Mouse (Mus musculus) erythroblast, embryonic 14.5 days (primary cell): Measurements from ENCODE around the gene S1pr4. TPM values are rescaled to one million over a fixed set of nuclear protein-coding genes. Genes with fewer than 3 reads are reported as not detected.

Experiments used
- H3K27me3 ChIP-seq: 2 replicates; pipeline ENCODE4 v1.6.1; 2012; ENCODE audit warnings: inconsistent platforms; ENCODE audit not compliant: control insufficient read depth
- H3K36me3 ChIP-seq: 2 replicates; pipeline ENCODE4 v1.6.1; 2012; ENCODE audit warnings: mild to moderate bottlenecking, inconsistent platforms; ENCODE audit not compliant: control insufficient read depth
- H3K4me1 ChIP-seq: 2 replicates; pipeline ENCODE4 v1.6.1; 2012; ENCODE audit warnings: inconsistent platforms; ENCODE audit not compliant: control insufficient read depth
- H3K4me3 ChIP-seq: replicated peaks from 2 replicates; pipeline ENCODE3; 2012; ENCODE audit warnings: moderate library complexity, mild to moderate bottlenecking, inconsistent platforms
- H3K9me3 ChIP-seq: 2 replicates; pipeline ENCODE4 v1.6.1; 2012; ENCODE audit warnings: low read length, inconsistent platforms, mixed read lengths; ENCODE audit not compliant: control insufficient read depth
- GATA1 ChIP-seq: IDR thresholded peaks from 2 replicates; pipeline ENCODE4 v1.6.1; 2012; ENCODE audit warnings: low read length, inconsistent platforms, mixed read lengths
- TAL1 ChIP-seq: IDR thresholded peaks from 3 replicates; pipeline ENCODE4 v1.6.1; 2012; ENCODE audit warnings: low read length, inconsistent platforms, mixed read lengths
- polyA plus RNA-seq: library from polyadenylated mRNA; stranded (reverse); fragments of >175 nt; gene quantifications from 2 replicates; pipeline ENCODE4 v1.2.3, GENCODE M21; 2012

S1pr4 gene
- polyA plus RNA-seq, 1 experiment: 0.04 TPM

GRCm38 (mm10) chr10:81488081-81488480 lies 11.9 kb downstream of the S1pr4 start:
- Histone ChIP-seq H3K4me1 (peaks cover 10% of the 10 kb centered on the region), H3K4me3 (no peak overlapping the region), H3K27me3 (no peaks in the 10 kb centered on the region), H3K9me3 (no peaks in the 10 kb centered on the region), H3K36me3 (peaks cover 70% of the 10 kb centered on the region)
- no peak for TF ChIP-seq GATA1
- no peak for TF ChIP-seq TAL1

GRCm38 (mm10) chr10:81486496-81486895 lies 13.4 kb downstream of the S1pr4 start:
- no peak for TF ChIP-seq GATA1
- no peak for TF ChIP-seq TAL1
- Histone ChIP-seq H3K9me3 (no peaks in the 10 kb centered on the region), H3K27me3 (peaks cover 16% of the 10 kb centered on the region), H3K4me1 (peaks cover 18% of the 10 kb centered on the region), H3K36me3 (peaks cover 54% of the 10 kb centered on the region), H3K4me3 (no peak overlapping the region)

GRCm38 (mm10) chr10:81485479-81486018 lies 14.4 kb downstream of the S1pr4 start:
- TF ChIP-seq TAL1 (no peak), GATA1 (no peak)
- peaks cover 18% of the 10 kb centered on the region for H3K4me1 ChIP-seq
- H3K9me3 ChIP-seq: no peaks in the 10 kb centered on the region
- peaks cover 45% of the 10 kb centered on the region for H3K36me3 ChIP-seq
- H3K4me3 ChIP-seq: no peak overlapping the region
- H3K27me3 ChIP-seq: peaks cover 25% of the 10 kb centered on the region

- H3K27me3 ChIP-seq: peaks cover 30% of the 10 kb centered on the region
- peaks cover 40% of the 10 kb centered on the region for H3K36me3 ChIP-seq
- TF ChIP-seq TAL1: no peak
- no peak for TF ChIP-seq GATA1
- H3K4me1 ChIP-seq: peaks cover 18% of the 10 kb centered on the region
- H3K9me3 ChIP-seq: no peaks in the 10 kb centered on the region
- no peak overlapping the region for H3K4me3 ChIP-seq
Observed at GRCm38 (mm10) chr10:81485060-81485449, 14.9 kb downstream of the S1pr4 start.

- Histone ChIP-seq H3K36me3 (peaks cover 35% of the 10 kb centered on the region), H3K27me3 (peaks cover 34% of the 10 kb centered on the region), H3K9me3 (no peaks in the 10 kb centered on the region), H3K4me1 (peaks cover 18% of the 10 kb centered on the region), H3K4me3 (no peak overlapping the region)
- no peak for TF ChIP-seq GATA1
Observed at GRCm38 (mm10) chr10:81484441-81485059, 15.4 kb downstream of the S1pr4 start.

- TF ChIP-seq TAL1 (no peak), GATA1 (no peak)
- Histone ChIP-seq H3K4me1 (peaks cover 18% of the 10 kb centered on the region), H3K27me3 (peaks cover 34% of the 10 kb centered on the region), H3K9me3 (no peaks in the 10 kb centered on the region), H3K36me3 (peaks cover 30% of the 10 kb centered on the region), H3K4me3 (no peak overlapping the region)
Observed at GRCm38 (mm10) chr10:81483983-81484382, 15.9 kb downstream of the S1pr4 start.

GRCm38 (mm10) chr10:81482533-81482889 lies 17.4 kb downstream of the S1pr4 start, which contains the start of gene Celf5:
Celf5 (minus strand) TSS chr10:81482709.
- Histone ChIP-seq H3K4me1 (peaks cover 21% of the 10 kb centered on the region), H3K27me3 (peaks cover 46% of the 10 kb centered on the region), H3K4me3 (peak within 1 kb of the TSS; percentile 42), H3K9me3 (no peaks in the 10 kb centered on the region), H3K36me3 (peaks cover 16% of the 10 kb centered on the region)
- TF ChIP-seq TAL1: no peak
- no peak for TF ChIP-seq GATA1

GRCm38 (mm10) chr10:81481605-81482532 lies 18.1 kb downstream of the S1pr4 start:
- H3K9me3 ChIP-seq: no peaks in the 10 kb centered on the region
- TF ChIP-seq GATA1 (no peak), TAL1 (no peak)
- H3K36me3 ChIP-seq: peaks cover 9% of the 10 kb centered on the region
- H3K27me3 ChIP-seq: peaks cover 52% of the 10 kb centered on the region
- H3K4me3 ChIP-seq: peak overlapping the region; percentile 42
- peaks cover 25% of the 10 kb centered on the region for H3K4me1 ChIP-seq

GRCm38 (mm10) chr10:81474461-81474860 lies 25.5 kb downstream of the S1pr4 start:
- TF ChIP-seq TAL1 (no peak), GATA1 (no peak)
- Histone ChIP-seq H3K9me3 (no peaks in the 10 kb centered on the region; the same call in 1 of the 2 replicates), H3K36me3 (no peaks in the 10 kb centered on the region), H3K27me3 (peaks cover 85% of the 10 kb centered on the region), H3K4me3 (no peak overlapping the region), H3K4me1 (peaks cover 7% of the 10 kb centered on the region)
